ENCODE assay signal across 17 mouse cellular contexts in genomic region chr8:25407862-25408261, GRCm38 (mm10).
"Had no signal": no experiment of that assay in that cellular context is flagged by ENCODE, and none has a peak within 500 bp of the region (broad histone marks: within the 10 kb centered on the region; RNA-seq: fewer than 3 reads in every experiment).

No protein-coding gene starts in this region.

- DNase-seq: lung, adult 2 months; lung, postnatal 14 days; lung, postnatal 36 days; right cerebral cortex, postnatal 14 days; thymus, adult 2 months; thymus, postnatal 25 days; thymus, postnatal 4 days had no signal

- H3K4me3 ChIP-seq: lung, embryonic 15.5 days; megakaryocyte, embryonic 14.5 days; midbrain, embryonic 13.5 days; midbrain, embryonic 15.5 days; neural tube, embryonic 12.5 days; stomach, embryonic 15.5 days had no signal

- H3K9me3 ChIP-seq: lung, embryonic 15.5 days; midbrain, embryonic 15.5 days; stomach, embryonic 15.5 days had no signal

- H3K9ac ChIP-seq: lung, embryonic 15.5 days; midbrain, embryonic 13.5 days; midbrain, embryonic 15.5 days; neural tube, embryonic 12.5 days; stomach, embryonic 15.5 days had no signal

- H3K4me1 ChIP-seq: lung, embryonic 15.5 days; megakaryocyte, embryonic 14.5 days; midbrain, embryonic 13.5 days; midbrain, embryonic 15.5 days; neural tube, embryonic 12.5 days; stomach, embryonic 15.5 days had no signal

- H3K27me3 ChIP-seq: lung, embryonic 15.5 days; midbrain, embryonic 13.5 days; midbrain, embryonic 15.5 days; neural tube, embryonic 12.5 days; stomach, embryonic 15.5 days had no signal

- H3K4me2 ChIP-seq: lung, embryonic 15.5 days; midbrain, embryonic 11.5 days; midbrain, embryonic 13.5 days; midbrain, embryonic 15.5 days; neural tube, embryonic 12.5 days; stomach, embryonic 15.5 days had no signal

- H3K36me3 ChIP-seq: lung, embryonic 15.5 days; midbrain, embryonic 13.5 days; midbrain, embryonic 15.5 days; neural tube, embryonic 12.5 days; stomach, embryonic 15.5 days had no signal

- ATAC-seq: lung, postnatal 0 days; midbrain, embryonic 13.5 days; midbrain, embryonic 15.5 days had no signal

- H3K27ac ChIP-seq: lung, embryonic 15.5 days; macrophage; midbrain, embryonic 13.5 days; midbrain, embryonic 15.5 days; neural tube, embryonic 12.5 days; stomach, embryonic 15.5 days; stomach, postnatal 0 days had no signal
